Mouse (Mus musculus): Measurements from ENCODE around the gene Dusp28. TPM values are rescaled to one million over a fixed set of nuclear protein-coding genes. Genes with fewer than 3 reads are reported as not detected.

Gene Dusp28
- polyA plus RNA-seq, 1 experiment, result 29.9 TPM

DNA sequence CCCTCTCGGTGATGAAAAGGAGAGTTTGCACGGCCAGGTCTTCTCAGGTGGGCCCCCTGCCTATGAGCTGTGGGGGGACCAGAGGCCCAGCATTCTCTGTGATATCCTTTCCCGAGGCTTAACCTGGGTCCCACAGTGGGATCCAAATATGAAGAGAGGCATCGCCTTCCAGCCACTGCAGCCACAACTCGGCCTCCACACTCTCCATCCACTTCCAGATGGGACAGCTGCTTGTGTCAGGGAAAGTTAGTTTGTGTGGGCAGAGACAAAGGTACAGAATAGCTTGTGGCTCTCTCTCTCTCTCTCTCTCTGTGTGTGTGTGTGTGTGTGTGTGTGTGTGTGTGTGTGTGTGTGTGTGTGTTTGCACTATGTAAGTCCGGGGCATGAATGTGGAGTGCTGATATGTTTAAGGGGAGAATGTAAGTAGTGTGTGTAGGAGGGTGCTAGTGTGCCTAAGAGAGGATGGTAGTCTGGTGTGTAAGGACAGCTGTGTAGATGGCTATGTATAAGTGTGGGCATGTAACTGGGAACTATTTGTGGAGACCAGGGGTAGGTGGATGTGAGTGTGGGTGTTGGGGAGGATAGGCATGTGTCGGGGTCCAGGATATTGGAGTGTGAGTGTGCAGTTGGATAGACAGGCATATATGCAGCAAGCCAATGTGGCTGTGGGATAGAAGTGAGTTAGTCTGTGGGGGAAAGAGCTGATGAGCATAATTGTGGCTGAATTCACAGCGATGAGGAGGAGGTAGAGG lies 31.2 kb upstream of the Dusp28 start:
- Histone ChIP-seq H3K36me3 (ENCODE audit: control insufficient read depth, insufficient read depth, low read length) (no peaks in the 10 kb centered on the region), H3K27ac (ENCODE audit: insufficient read depth, low read depth, low read length) (no peak overlapping the region), H3K27me3 (ENCODE audit: control insufficient read depth, insufficient read depth, low read length) (no peaks in the 10 kb centered on the region), H3K4me1 (ENCODE audit: control insufficient read depth, insufficient read depth, insufficient read length, low read length) (no peaks in the 10 kb centered on the region), H3K4me3 (ENCODE audit: low read depth, low read length) (no peak overlapping the region)
- no peak for TF ChIP-seq POLR2A (IDR thresholded peaks at IDR 0.05; ENCODE audit: low read depth, low read length)
- 71% methylated on average over 8 of the region's 8 CpGs for WGBS

DNA sequence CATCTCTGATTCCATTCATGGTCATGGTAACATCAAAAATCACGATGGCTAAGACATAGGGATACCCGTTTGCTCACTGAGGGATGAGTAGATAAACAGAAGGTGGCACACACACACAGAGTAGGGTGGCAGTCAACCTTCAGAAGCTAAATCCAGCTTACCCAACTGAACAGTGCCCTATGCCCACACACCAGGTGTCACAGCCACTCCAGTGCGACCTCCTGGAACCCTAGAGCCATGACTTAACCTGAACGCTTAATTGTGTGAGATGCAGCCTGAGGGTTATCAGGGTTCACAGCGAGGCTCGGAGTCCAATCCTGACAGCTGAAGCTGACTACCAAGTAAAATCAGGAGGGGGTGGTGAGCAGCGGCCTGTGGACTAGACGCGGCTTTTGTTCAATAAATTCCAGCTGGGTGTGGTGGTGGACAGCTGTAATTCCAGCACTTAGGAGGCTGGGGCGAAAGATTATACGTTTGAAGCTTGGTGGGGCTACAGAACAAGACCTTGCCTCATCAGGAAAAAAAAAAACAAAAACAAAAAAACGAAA lies 29.3 kb upstream of the Dusp28 start:
- TF ChIP-seq CTCF (IDR thresholded peaks at IDR 0.05; ENCODE audit: extremely low read depth, insufficient read length, insufficient replicate concordance, low read depth, low read length), result no peak
- no peak for TF ChIP-seq POLR2A (IDR thresholded peaks at IDR 0.05; ENCODE audit: low read depth, low read length)
- H3K27me3 ChIP-seq (ENCODE audit: control insufficient read depth, insufficient read depth, low read length), result no peaks in the 10 kb centered on the region
- H3K4me3 ChIP-seq (ENCODE audit: low read depth, low read length), result no peak overlapping the region
- no peak overlapping the region for H3K27ac ChIP-seq (ENCODE audit: insufficient read depth, low read depth, low read length)
- no peaks in the 10 kb centered on the region for H3K4me1 ChIP-seq (ENCODE audit: control insufficient read depth, insufficient read depth, insufficient read length, low read length)
- 42% methylated on average over 12 of the region's 12 CpGs for WGBS
- H3K36me3 ChIP-seq (ENCODE audit: control insufficient read depth, insufficient read depth, low read length), result no peaks in the 10 kb centered on the region

DNA sequence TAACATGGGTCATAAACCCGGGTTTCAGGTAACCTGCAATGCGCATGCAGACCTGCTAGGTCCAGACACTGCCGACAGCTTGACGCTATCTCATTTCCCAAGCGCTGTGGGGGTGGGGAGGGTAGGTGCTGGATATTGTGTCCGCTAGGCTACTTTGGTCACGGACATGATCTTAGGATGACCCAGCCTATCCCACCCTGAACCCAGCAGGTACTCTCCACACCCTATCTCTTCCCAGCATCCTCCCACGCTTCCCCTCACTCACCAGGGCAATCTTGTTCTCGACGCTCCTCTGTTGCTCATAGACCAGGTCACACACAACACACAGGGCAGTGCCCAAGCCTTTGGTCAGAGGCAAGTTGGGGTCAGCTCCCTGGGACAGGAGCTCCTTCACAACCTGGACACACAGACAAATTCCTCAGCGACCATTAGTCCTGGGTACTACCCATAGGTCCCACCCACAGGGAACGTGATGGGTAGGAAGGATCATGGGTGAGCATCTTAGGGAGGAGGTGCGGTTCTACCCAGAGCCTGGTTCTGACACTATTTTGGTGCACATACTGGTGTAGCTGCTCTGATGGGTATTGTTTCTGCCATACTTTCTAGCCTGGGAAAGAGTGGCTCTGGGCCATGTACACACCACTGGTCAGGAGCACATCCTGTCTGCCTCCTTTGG lies 28.6 kb upstream of the Dusp28 start:
- 67% methylated on average over 13 of the region's 13 CpGs for WGBS
- Histone ChIP-seq H3K27ac (ENCODE audit: insufficient read depth, low read depth, low read length) (no peak overlapping the region), H3K4me3 (ENCODE audit: low read depth, low read length) (no peak overlapping the region), H3K27me3 (ENCODE audit: control insufficient read depth, insufficient read depth, low read length) (no peaks in the 10 kb centered on the region), H3K4me1 (ENCODE audit: control insufficient read depth, insufficient read depth, insufficient read length, low read length) (no peaks in the 10 kb centered on the region), H3K36me3 (ENCODE audit: control insufficient read depth, insufficient read depth, low read length) (no peaks in the 10 kb centered on the region)
- no peak for TF ChIP-seq POLR2A (IDR thresholded peaks at IDR 0.05; ENCODE audit: low read depth, low read length)
- TF ChIP-seq CTCF (IDR thresholded peaks at IDR 0.05; ENCODE audit: extremely low read depth, insufficient read length, insufficient replicate concordance, low read depth, low read length), result no peak

DNA sequence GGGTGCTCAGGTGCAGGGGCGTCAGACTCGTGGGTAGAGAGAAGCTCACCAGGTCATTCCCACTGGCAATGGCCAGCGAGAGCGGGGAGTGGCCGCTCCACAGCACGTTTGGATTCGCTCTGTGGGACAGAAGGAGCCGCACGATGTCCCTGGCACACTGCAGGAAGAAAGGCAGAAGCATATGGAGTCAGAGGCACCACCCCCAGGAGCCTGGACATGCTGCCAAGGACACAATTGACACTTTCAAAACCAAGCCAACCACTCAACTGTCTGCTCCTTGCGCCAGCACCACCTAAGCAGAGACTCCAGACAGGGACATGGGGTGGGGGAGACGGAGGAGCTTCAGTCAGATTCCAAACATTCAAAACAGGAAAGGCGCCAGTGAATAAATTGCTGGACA lies 27.5 kb upstream of the Dusp28 start:
- 88% methylated on average over 12 of the region's 12 CpGs for WGBS
- Histone ChIP-seq H3K36me3 (ENCODE audit: control insufficient read depth, insufficient read depth, low read length) (no peaks in the 10 kb centered on the region), H3K27ac (ENCODE audit: insufficient read depth, low read depth, low read length) (no peak overlapping the region), H3K4me1 (ENCODE audit: control insufficient read depth, insufficient read depth, insufficient read length, low read length) (no peaks in the 10 kb centered on the region), H3K4me3 (ENCODE audit: low read depth, low read length) (no peak overlapping the region), H3K27me3 (ENCODE audit: control insufficient read depth, insufficient read depth, low read length) (no peaks in the 10 kb centered on the region)
- TF ChIP-seq CTCF (IDR thresholded peaks at IDR 0.05; ENCODE audit: extremely low read depth, insufficient read length, insufficient replicate concordance, low read depth, low read length) (no peak), POLR2A (IDR thresholded peaks at IDR 0.05; ENCODE audit: low read depth, low read length) (no peak)

DNA sequence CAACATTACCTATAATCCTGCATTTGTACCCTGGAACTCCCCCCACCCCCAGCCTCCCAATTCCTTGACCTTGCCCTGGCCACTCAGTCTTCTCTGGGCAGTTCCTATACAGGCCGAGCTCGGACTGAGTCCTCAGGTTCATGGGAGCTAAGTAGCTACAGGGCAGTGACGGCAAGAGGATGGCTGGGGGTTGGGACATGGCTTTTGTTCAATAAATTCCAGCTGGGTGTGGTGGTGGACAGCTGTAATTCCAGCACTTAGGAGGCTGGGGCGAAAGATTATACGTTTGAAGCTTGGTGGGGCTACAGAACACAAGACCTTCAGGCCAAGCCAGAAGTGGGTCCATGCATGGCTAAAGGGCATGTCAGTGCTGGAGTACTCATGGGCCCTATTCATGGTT lies 26.7 kb upstream of the Dusp28 start:
- Histone ChIP-seq H3K27ac (ENCODE audit: insufficient read depth, low read depth, low read length) (no peak overlapping the region), H3K4me1 (ENCODE audit: control insufficient read depth, insufficient read depth, insufficient read length, low read length) (no peaks in the 10 kb centered on the region), H3K36me3 (ENCODE audit: control insufficient read depth, insufficient read depth, low read length) (no peaks in the 10 kb centered on the region), H3K4me3 (ENCODE audit: low read depth, low read length) (no peak overlapping the region), H3K27me3 (ENCODE audit: control insufficient read depth, insufficient read depth, low read length) (no peaks in the 10 kb centered on the region)
- no peak for TF ChIP-seq POLR2A (IDR thresholded peaks at IDR 0.05; ENCODE audit: low read depth, low read length)
- TF ChIP-seq CTCF (IDR thresholded peaks at IDR 0.05; ENCODE audit: extremely low read depth, insufficient read length, insufficient replicate concordance, low read depth, low read length), result no peak
- WGBS, result 74% methylated on average over 5 of the region's 5 CpGs

DNA sequence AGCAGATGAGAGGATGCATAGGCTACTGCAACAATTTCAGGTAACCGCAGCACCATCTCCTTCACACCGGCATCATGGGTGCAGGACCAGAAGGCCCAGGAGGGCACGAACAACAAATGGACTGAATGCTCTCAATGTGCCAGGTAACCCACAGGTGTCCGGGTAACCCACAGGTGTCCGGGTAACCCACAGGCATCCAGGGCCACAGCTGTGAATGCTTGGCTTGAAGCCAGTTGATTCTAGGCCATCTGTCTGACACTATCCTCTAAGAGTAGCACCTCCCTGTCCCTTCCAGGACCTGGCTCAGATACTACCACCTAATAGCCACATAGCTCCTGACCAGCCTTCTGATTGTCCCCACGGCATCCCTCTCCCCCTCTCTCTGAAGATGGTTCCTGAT lies 24.8 kb upstream of the Dusp28 start:
- TF ChIP-seq POLR2A (IDR thresholded peaks at IDR 0.05; ENCODE audit: low read depth, low read length) (no peak), CTCF (IDR thresholded peaks at IDR 0.05; ENCODE audit: extremely low read depth, insufficient read length, insufficient replicate concordance, low read depth, low read length) (no peak)
- Histone ChIP-seq H3K4me3 (ENCODE audit: low read depth, low read length) (no peak overlapping the region), H3K27me3 (ENCODE audit: control insufficient read depth, insufficient read depth, low read length) (no peaks in the 10 kb centered on the region), H3K27ac (ENCODE audit: insufficient read depth, low read depth, low read length) (no peak overlapping the region), H3K36me3 (ENCODE audit: control insufficient read depth, insufficient read depth, low read length) (no peaks in the 10 kb centered on the region), H3K4me1 (ENCODE audit: control insufficient read depth, insufficient read depth, insufficient read length, low read length) (no peaks in the 10 kb centered on the region)
- WGBS, result 68% methylated on average over 6 of the region's 6 CpGs

DNA sequence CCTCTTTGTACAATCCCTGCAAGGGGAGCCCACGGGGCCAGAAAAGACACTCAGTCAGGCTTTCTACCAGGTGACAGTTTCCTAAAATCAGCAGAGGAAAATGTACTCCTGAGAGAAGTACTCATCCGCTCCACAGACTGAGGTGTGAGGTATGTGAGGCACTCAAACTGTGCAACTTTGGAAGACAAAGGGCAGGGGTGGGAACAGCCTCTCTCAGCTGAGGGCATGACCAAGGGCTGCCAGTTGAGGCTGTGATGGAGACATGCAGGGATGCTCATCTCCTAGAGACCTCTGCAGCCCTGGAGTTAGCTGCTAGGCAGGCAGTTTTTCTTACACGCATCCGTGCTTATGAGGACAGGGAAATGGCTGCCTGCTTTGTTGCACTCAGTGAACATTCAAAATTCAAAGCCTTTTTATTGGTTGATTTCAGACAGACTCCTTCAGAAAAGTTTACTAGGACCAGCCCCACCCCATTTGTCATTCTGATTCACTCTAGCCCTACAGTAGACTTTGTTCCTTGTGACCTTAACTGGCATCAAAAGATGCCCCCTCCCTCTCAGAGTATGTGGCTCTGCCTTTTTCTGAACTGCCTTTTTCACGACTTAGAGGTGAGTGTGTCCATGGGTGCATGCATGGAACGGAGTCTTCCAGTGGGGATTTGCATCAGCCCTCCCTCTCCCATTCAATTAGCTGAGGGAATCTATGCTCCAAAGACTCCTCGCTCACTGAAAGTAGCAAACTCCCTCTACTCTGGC lies 17.7 kb upstream of the Dusp28 start:
- Histone ChIP-seq H3K4me1 (ENCODE audit: control insufficient read depth, insufficient read depth, insufficient read length, low read length) (no peaks in the 10 kb centered on the region), H3K27me3 (ENCODE audit: control insufficient read depth, insufficient read depth, low read length) (no peaks in the 10 kb centered on the region), H3K4me3 (ENCODE audit: low read depth, low read length) (no peak overlapping the region), H3K36me3 (ENCODE audit: control insufficient read depth, insufficient read depth, low read length) (no peaks in the 10 kb centered on the region), H3K27ac (ENCODE audit: insufficient read depth, low read depth, low read length) (no peak overlapping the region)
- WGBS, result 59% methylated on average over 7 of the region's 7 CpGs
- TF ChIP-seq POLR2A (IDR thresholded peaks at IDR 0.05; ENCODE audit: low read depth, low read length), result no peak
- TF ChIP-seq CTCF (IDR thresholded peaks at IDR 0.05; ENCODE audit: extremely low read depth, insufficient read length, insufficient replicate concordance, low read depth, low read length), result no peak

Data from small intestine, adult 2 months (tissue).